Mouse (Mus musculus): ENCODE data around the gene Hsd11b2. TPM values are rescaled to one million over a fixed set of nuclear protein-coding genes. Genes with fewer than 3 reads are reported as not detected.

The Hsd11b2 gene
- total RNA-seq, 2 experiments from 2014 or later: 0.22 TPM; not detected in 1

DNA sequence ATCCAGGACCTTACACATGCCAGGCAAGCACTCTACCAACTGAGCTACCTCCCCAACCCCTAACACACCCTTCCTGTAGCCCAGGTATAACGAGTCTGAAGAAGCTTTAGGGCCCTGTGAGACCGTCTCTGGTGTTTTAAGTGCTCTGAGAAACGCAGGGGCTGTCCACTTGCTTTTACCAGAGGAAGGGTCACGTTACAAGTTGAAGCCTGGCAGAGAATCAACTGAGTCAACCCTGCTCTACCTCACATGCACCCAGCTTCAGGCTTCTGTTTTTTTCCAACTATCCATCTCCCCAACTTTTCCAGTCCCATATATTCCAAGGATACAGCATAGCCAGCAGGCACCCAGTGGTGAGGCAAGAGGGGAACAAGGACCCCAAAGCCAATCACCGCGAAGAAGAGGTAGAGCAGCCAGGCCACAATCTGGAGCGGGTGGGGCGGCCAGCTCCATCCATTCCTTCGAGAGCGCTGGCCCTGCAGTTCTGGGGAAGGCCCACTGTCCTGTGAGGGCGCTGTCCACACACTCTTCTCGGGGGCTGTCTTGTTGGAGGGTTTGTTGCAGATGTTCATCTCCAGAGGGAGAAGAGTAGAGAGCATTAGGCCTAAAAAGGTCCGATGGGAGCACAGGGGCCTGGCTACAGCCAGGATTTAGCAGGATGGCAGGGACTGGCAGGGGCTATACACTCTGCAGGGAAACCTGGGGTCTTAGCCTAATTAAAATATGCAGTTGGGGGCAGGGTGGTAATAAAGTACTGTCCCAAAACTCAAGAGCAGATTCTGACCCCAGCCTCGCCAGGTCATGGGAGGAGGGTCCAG, 35.1 kb upstream of the Hsd11b2 start:
- DNase-seq: peak; percentile 69 to 71
- intact Hi-C loops (cut with DNase I): loop anchor here (5.0 kb wide), 2 partner anchors 49 to 69 kb away; no protein-coding TSS in a partner anchor

DNA sequence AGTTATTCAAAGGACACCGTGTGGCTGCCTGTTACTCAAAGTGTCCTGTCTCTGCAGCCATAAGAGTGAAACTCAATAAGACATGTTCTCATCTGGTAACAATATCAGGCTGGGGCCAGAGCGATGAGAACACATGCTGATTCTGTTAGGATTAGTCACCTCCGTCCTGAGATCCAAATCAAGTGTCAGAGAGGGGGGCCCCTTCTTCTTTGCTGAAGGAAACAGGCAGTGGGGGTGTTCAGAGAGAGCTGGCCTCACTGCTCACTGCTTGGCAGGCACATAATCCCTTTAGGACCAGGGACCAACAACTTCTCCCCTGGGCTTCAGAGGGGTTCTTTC, 34.6 kb upstream of the Hsd11b2 start:
- DNase-seq: peak in 1 of 2 experiments; percentile 50
- intact Hi-C loops (cut with DNase I): loop anchor here (5.0 kb wide), 2 partner anchors 48 to 68 kb away; no protein-coding TSS in a partner anchor

DNA sequence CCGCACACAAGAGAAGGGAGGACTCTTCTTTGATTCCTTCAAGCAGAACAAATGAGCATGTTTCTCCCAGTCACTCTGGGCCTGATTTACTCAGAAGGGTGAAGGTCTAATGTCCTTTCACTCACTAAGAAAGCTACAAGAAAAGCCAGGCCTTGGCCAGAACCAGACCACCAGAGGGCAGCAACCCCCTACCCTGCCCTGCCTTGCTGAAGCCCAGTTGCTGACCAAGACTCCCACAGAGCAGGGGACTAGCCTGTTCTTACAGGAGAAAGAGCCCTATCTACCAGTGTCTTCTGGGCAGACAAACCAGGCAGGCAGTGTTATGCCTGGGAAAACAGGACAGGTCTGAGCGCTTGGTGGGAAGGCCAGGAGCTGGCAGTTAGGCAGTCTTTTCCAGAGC, 34.2 kb upstream of the Hsd11b2 start:
- peak in 1 of 2 experiments; percentile 74 for DNase-seq
- intact Hi-C loops (cut with DNase I): loop anchor here (5.0 kb wide), 2 partner anchors 48 to 68 kb away; no protein-coding TSS in a partner anchor

DNA sequence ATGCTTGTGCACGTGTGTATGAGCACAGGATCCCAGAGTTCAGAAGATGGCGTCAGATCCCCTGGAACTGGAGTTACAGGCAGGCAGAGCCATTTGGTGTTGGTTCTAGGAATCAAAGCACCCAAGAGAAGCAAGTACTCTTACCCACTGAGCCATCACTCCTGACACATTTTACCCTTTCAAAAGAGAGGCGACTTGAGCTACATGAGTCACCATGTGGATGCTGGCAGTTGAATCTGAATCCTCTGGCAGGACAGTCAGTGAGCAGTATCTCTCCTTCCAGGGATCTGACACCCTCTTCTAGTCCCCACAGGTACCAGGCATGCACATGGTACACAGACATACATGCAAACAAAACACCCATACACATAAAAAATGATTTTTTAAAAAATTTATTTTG, 30.5 kb upstream of the Hsd11b2 start:
- intact Hi-C loops (cut with DNase I): no loop called here

DNA sequence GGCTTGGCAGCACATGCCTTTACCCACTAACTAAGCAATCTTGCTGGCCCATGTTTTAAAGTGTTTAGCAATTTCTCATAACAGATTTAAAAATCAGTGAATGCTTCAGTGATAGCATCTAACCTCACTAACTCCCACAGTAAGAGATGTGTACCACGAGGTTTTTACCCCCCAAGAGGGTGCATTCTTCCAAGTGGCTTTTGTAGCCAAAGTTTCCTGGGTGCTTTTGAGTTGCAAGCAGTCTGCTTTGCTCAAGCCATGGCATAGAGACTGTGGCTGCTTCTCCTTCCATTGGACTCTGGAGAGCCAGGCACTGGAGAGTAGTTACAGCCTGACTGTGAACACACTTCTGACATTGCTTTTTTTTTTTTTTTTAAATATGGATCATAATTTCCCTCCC, 29.3 kb upstream of the Hsd11b2 start:
- intact Hi-C loops (cut with DNase I): no loop called here
- no peak for DNase-seq

More for the DNA sequence above, 30.5 kb upstream of the Hsd11b2 start:
- DNase-seq: no peak

DNA sequence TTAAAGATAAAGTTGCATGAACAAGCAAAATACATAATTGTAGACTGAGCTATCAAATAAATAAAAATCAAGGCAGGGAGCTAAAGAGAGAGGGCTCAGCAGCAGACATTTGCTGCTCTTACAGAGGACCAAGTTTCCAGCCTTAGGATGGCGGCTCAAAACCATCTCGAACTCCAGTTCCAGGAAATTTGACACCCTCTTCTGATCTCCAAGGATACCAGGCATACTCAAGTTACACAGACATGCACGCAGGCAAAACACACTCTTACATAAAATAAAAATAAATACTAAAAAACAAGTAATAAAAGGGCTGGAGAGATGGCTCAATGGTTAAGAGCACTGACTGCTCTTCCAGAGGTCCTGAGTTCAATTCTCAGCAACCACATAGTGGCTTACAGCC, 25.1 kb upstream of the Hsd11b2 start:
- intact Hi-C loops (cut with DNase I): no loop called here
- DNase-seq: no peak

DNA sequence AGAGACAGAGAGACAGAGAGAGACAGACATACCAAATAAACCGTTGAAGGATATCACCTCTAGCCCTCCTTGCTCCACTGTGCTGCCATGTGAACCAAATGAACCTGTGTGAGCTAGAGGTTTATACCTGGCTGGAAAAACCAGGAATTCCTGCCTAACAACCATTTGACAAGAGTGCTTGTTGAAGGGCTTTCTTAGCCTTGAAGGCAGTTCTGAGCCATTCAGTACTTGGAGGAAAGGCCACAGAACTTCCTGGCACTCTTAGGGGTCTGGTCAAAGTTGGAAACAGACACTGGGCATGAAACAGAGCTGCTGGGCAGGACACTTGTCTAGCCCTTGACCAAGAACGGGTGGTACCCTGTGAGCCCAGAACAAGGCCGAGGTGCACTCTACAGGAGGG, 24.0 kb upstream of the Hsd11b2 start:
- DNase-seq: no peak
- intact Hi-C loops (cut with DNase I): no loop called here

DNA sequence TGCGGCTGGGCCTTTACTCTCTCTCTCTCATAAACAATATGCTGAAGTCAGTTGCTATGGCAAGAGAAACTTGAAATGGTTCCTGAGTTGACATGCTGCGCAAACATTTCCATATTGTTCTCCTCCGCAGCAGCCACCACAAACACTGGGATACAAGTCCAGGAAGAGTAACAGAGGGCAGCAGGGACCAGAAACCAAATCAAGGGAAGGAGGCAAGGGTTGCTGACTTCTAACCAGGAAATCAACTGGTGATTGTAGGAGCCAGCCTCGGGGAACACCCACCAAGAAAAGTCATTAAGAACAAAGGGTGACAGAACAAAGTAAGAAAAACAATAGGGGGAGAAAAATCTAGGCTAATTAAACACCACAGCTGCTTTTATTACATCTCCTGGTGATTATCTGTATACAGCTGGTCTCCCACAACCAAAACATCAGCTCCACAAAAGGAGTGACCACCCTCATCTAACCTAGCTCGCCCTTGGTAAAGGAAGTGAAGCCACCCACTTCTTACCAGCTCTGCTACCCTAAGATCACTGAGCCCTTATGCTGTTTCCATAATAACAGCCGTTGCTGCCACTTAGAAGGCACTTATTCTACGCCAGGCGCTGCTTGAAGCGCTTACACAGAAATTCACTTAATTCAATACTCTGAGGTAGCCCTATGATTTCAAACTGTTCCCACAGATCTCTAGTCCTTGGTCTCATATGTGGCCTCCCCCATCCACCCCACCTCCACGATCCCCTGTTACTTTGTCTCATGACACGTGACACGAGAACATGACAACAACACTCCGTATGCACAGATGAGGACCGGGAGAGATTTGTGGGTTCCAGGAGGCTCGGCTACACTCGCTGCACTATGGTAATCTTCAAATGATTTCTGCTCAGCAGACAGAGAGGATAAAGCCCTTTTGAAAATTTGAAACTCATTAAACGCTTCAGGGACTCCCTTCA, 22.9 kb upstream of the Hsd11b2 start:
- intact Hi-C loops (cut with DNase I): no loop called here
- no peak for DNase-seq

DNA sequence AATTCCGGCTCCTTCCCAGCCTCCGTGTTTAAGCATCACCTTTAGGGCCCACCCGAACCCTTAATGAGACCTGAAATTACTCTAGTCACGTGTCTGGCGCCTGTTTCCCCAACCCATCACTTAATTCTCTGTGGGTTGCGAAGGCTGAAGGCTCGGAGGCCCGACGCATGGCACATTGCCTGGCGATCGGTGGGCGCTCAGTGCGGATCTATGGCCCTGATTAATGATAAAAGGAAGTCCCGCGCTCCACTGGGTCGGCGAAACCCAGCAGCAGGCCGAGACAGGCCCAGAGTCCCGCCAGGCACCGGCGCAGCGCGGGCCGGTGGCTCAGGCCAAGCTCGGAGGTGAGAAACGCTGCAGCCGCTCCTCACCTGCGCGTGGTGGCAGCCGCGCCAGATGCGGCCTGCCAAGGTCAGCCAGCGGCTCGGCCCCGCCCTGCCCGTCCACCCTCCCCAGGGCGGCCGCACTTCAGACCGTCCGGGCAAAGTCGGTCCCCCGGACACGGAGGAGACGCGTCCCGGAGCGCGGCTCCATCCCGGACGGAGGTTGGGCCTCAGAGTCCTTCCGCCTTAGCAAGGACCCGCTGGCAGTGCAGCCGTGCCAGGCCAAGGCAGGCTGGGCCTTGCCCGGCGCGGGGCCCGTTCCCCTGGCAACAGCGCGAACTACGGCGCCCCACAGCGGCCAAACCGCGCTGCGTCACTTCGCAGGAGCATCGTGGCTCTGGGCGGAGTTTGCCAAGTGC, 21.9 kb upstream of the Hsd11b2 start, which contains the start of gene Zdhhc1:
Gene Zdhhc1 (minus strand): TSS at position 464 of the 742 bp plus-strand sequence.
- intact Hi-C loops (cut with DNase I): no loop called here
- peak; percentile 81 to 88 for DNase-seq

DNA sequence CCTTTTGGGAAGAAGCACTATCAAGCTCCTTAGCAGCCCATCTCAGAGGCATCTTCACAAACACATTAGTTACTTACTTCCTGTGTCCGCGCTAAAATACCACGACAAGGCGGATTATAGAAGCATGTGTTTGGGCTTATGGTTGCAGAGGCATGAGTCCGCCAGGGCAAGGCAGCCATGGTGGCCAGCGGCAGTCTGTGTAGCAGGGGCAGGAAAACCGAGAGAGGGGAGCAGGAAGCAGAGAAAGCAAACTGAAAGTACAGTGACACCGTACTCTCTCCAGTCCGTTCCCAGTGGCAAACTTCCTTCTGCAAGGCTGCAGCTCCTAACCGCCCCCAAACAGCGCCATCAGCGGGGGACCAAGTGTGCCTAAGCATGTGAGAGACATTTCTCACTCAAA, 18.8 kb upstream of the Hsd11b2 start:
- intact Hi-C loops (cut with DNase I): no loop called here

DNA sequence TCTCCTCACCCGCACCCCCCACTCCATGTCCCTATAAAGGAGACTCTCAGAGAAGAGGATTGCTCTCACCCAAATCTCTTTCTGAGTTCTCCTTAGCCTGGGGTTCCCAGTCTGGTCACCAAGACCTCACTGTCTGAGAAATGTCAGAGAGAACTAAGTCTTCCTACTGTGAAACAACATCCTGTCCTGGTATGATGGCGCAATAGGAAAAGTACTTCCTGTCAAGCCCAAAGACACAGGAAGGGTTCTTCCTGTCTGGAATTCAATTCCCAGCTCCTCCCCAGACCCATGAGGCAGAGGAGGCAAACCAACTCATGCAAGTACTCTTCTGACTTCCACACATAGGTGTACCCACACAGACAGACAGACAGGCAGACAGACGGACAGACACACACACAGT, 13.9 kb upstream of the Hsd11b2 start:
- intact Hi-C loops (cut with DNase I): no loop called here
- no peak for DNase-seq

More for the DNA sequence above, 18.8 kb upstream of the Hsd11b2 start:
- no peak for DNase-seq

DNA sequence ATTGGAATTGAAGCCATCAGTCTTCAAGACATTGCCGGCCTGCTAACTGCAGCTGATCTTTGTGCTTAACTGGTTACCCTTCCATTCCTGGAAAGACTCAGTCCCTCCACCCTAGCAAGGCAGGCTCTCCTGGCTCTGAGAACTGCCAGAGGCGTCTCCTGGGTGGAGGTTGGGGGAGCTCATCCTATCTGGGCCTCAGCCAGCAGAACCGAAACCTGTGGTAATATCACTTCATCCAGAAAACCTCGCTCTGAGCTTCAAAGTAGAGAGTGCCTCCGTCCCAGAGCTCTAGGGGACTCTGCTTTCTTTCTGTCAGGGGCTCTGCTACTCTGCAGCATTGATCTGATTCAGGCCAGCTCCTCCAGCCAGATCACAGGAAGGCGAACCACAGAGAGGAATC, 11.6 kb upstream of the Hsd11b2 start:
- intact Hi-C loops (cut with DNase I): no loop called here
- no peak for DNase-seq

DNA sequence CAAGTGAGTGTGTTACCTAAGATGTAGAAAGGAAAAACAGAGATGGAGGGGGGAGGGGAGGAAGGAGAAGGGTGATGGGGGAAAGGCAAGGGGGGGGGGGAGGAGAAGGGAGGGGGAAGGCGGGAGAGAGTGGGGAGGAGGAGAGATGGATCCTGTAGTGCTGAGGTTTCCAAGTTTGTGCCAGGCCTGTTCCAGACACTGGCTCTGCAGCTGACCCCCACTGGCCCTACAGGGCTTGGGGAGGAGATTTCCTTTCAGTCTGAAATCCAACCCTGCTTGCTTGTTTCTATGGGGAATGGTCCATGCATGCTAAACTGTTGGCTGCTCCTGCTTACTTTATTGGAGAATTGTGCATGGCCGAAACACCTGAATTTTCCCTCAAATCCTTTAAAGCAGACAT, 9.8 kb upstream of the Hsd11b2 start:
- DNase-seq: no peak
- intact Hi-C loops (cut with DNase I): no loop called here

DNA sequence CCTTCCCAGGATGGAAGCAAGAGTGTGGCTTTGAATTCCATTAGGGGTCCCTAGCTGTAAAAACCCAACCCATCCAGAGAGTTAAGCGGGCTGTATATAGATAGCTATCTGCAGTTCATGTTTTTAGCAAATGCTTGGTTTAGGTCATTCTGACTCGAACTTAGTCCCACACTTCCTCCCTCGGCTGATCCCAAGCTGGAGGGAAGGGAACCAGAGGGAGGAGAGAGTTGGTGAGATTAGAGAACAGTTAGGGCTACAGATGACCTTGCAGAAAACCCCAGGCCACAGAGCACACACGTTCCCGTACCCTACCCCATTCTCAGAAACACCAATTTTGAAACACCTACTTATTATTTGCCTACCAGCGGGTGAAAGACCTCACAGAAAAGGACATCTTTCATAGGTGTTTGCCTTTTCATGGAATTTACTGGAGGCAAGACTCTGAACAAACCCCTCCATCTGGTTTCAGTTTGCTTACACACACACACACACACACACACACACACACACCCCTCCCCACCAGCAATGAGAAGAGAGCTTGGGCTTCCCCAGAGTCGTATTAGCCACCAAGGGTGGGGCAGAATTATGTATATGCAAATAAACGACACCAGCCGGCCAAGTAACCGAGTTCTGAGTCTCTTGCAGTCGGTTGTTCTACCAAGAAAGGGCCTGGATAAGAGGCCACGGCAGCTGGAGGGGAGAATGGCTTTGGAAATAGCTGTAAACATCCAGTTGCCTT, 8.4 kb upstream of the Hsd11b2 start:
- no peak for DNase-seq

DNA sequence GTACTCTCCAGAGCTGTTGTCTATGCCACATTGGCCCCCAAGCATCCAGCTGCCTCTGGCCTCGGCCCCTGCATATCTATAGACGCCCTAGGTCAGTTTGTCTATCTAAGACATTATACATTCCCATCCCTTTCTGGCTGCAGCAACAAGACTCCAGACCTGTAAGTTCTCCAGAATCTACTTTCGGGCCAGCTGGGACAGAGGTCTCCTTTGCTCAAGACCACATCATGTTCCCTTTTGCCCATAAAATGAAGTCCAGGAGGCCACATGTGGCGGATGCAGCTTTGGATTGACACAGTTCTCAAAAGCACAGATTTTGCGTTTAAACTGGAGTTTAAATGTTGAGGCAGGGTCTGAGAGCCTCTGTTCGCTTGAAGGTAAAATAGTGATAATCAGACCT, 4.4 kb upstream of the Hsd11b2 start:
- intact Hi-C loops (cut with DNase I): no loop called here
- DNase-seq: no peak

More for the DNA sequence above, 8.4 kb upstream of the Hsd11b2 start:
- intact Hi-C loops (cut with DNase I): no loop called here

DNA sequence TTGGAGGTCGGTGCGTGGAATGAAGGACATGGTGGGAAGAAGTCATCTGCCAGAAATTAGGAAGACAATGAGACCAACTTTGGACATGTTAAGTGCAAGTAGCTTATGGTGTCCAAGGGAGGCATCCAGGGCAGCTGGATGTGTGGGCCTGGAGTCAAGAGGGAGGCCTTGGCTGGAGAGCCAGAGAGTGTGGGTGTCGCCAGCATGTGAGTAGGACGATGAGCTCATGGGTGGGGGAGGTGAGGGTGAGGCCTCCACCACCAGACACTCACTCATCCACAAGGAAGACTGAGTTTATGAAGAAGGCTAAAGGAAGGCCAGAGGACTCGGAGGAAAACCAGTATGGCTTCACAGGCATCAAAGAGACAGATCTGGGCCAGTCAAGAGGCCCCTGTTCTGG, 3.9 kb upstream of the Hsd11b2 start:
- intact Hi-C loops (cut with DNase I): no loop called here
- peak; percentile 59 to 62 for DNase-seq

DNA sequence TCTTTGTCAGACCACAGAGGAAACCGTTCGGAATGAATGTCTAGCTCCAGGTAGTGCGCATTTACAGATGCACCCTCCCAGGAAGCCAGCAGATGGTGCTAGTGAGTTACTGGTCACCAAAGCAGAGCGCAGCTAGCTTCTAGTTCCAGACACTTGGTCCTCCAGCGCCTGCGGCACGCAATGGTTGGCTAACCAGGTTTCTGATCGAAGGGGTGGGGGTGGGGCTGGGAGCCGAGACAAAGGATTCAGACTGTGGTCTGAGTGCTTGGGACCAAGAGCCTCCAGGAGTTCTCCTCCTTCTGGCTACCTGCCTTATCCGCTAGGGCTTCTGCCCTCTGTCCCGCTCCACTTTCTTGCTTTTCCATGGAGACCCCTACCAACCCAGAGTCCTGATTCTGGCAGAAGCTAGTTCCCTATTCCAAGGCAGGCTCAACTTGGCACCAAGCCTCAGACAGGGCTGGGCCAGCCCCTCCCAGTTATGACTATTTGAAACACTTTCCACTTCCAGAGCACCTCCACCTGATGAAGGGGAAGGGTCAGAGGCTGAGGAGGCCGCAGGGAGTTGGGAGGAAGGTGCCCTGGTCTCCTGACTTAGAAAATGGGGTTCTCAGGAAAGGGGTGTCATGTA, 2.4 kb upstream of the Hsd11b2 start:
- DNase-seq: peak; percentile 67 to 68
- intact Hi-C loops (cut with DNase I): loop anchor here (2.0 kb wide), 1 partner anchor 37 kb away; no protein-coding TSS in a partner anchor

DNA sequence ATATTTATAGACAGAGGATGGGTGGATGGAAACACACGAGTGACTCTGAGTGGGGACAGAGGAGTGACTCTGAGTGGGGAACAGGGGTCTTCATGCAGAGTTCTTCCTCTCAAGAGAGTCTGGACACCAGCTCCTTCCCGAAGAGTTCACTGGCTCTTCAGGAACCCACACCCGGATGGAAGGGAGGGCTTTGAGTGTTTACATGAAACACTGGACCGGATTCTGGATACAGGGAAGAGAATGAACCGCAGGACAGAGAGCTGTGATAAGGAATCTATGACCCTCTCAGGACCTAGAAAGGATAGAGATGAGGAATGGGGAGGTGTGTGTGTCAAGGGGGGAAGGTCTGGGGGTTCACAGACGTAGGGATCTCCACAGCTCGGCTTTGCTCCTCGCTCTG, 1.2 kb upstream of the Hsd11b2 start:
- intact Hi-C loops (cut with DNase I): loop anchor here (2.0 kb wide), 1 partner anchor 35 kb away; no protein-coding TSS in a partner anchor
- DNase-seq: no peak

DNA sequence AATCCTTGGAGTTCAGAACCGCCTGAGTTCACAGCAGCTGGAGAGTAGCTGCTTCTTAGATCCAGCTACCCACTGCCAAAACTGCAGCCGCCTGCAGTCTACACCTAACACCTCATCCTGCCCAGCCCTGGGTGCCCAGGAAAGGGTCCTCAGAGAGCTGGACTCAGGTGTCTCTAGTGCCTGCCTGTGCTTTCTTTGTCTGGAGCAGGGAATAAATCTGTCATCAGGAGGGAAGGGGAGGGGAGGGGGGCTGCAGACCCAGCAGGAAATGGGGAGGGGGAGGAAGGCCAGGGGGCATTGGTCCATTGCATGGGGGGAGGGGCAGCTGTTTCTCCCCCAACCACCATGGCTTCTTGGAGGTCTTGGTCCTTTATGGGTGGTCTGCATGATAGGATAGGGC, 1.0 kb downstream of the Hsd11b2 start:
- no peak for DNase-seq
- intact Hi-C loops (cut with DNase I): loop anchor here (2.0 kb wide), 1 partner anchor 13 kb away; no protein-coding TSS in a partner anchor

Measured in gastrocnemius, postnatal 36 days (tissue).